Mouse (Mus musculus): ENCODE results near the gene Il18bp. TPM values are rescaled to one million over a fixed set of nuclear protein-coding genes. Genes with fewer than 3 reads are reported as not detected.
A peak's percentile ranks its signal among the peaks of the same experiment; 100 is the strongest.

The Il18bp gene
- total and polyA plus RNA-seq, 3 experiments, result 1.0 to 1.8 TPM; not detected in 1

DNA sequence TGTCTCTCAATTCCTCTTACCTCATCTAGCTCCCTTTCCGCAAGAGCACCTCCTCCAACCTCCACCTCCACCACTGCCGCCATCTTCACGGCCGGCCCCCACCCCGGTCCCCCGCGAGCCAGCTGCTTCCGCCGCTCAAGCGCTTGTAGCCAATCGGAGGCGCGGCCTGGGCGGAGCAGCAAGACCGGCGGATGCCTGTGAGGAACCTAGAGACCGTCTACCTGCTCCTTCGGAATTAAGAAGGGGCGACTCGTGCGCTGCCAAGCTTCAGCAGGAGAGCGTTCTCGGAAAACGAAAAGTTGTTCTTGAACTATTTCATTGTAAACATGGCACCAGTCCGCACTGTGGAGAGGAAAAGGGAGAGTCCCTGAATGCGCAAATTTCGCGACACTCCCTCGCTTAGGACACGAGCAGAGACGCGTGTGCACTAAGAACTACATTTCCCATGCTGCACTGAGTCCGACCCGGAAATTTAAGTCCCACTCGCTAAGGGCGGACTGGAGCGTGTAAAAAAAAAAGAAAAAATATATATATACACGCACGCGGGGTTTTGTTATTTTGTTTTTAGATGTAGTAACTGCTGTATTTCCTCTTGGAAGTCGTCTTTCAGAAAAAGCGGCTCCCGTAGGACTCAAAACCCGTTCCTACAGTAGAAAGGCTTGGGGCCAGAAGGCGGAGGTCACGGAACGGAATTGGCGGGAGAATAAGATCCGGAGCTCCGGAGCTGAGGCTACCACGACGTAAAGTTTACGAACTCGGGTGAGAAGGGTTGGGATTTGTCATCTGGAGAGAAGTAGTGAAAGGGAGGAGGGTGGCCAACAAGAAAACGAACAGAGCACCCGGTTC lies 46.8 kb upstream of the Il18bp start, which contains the start of the genes Rnf121, Xndc1 and Xntrpc (continued):
- TF ChIP-seq ZKSCAN1 (IDR thresholded peaks at IDR 0.05; ENCODE audit: low read depth, low read length) (no peak), RCOR1 (IDR thresholded peaks at IDR 0.05; ENCODE audit: low read depth, low read length) (no peak), NELFE (IDR thresholded peaks at IDR 0.05; ENCODE audit: low read depth, low read length) (peak; percentile 65)

DNA sequence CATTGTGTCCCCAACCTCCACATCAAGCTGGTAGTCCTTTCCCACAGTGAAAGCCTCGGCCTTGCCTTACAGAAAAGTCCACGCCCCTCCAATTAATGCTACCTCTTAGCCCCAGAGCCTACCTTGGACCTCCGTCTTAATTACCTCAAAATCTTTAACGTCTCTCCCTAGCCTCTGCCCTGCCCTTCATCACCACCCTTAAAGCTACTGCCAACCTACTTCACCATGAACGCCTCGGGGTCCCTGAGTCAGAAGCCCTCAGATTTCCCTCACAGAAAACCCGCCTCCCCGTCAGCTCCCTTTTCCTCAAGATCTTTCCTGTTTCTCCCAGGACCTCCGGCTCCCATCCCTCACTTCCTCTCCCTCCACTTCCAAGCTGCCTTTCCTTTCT lies 46.2 kb upstream of the Il18bp start:
- TF ChIP-seq CHD2 (IDR thresholded peaks at IDR 0.05; ENCODE audit: low read length) (no peak), KAT2A (conservative IDR thresholded peaks at IDR 0.05; ENCODE audit: low read depth, low read length) (no peak), CHD1 (IDR thresholded peaks at IDR 0.05; ENCODE audit: low read depth, low read length) (no peak), MAFK (IDR thresholded peaks at IDR 0.05; ENCODE audit: borderline replicate concordance, low read depth, low read length) (no peak), ZC3H11A (IDR thresholded peaks at IDR 0.05; ENCODE audit: low read depth, low read length) (no peak), MAZ (IDR thresholded peaks at IDR 0.05; ENCODE audit: low read depth, low read length) (no peak), USF2 (IDR thresholded peaks at IDR 0.05; ENCODE audit: borderline replicate concordance in 1 of 2, insufficient read depth in 1 of 2, low read depth in 1 of 2, low read length in 2 of 2) (no peak), MYB (IDR thresholded peaks at IDR 0.05; ENCODE audit: low read depth, low read length) (no peak), ZMIZ1 (IDR thresholded peaks at IDR 0.05; ENCODE audit: low read depth, low read length) (no peak), EP300 (IDR thresholded peaks at IDR 0.05; ENCODE audit: low read depth in 1 of 2, low read length in 2 of 2) (no peak), TAL1 (IDR thresholded peaks at IDR 0.05; ENCODE audit: low read length) (no peak), ZKSCAN1 (IDR thresholded peaks at IDR 0.05; ENCODE audit: low read depth, low read length) (no peak), MYC (IDR thresholded peaks at IDR 0.05; ENCODE audit: low read depth, low read length) (no peak)
- peak overlapping the region; percentile 67 for H3K9ac ChIP-seq (ENCODE audit: control insufficient read depth, low read depth, low read length, poor library complexity, severe bottlenecking)
- peaks cover 11% of the 10 kb centered on the region in 2 experiments for H3K4me1 ChIP-seq (ENCODE audit: control insufficient read depth in 1 of 2, insufficient read depth in 2 of 2, low read length in 2 of 2)
- H3K27me3 ChIP-seq (ENCODE audit: control insufficient read depth in 1 of 2, insufficient read depth in 2 of 2, low read length in 2 of 2), result no peaks in the 10 kb centered on the region
- peak overlapping the region; percentile 11; the same call in 1 of the 2 replicates for H3K27ac ChIP-seq (ENCODE audit: control insufficient read depth, low read depth, low read length)
- H3K36me3 ChIP-seq (ENCODE audit: control insufficient read depth in 1 of 2, insufficient read depth in 2 of 2, low read length in 2 of 2), result peaks cover 0 to 34% of the 10 kb centered on the region in 2 experiments; a peak in 3 of 4 replicates
- peaks cover 32% of the 10 kb centered on the region for H3K79me2 ChIP-seq (ENCODE audit: control insufficient read depth, insufficient read depth, low read length, poor library complexity)
- no peak for DNase-seq (ENCODE audit: low read depth, low spot score)
- H3K4me3 ChIP-seq (ENCODE audit: control insufficient read depth in 1 of 2, insufficient read depth in 1 of 2, low read depth in 2 of 2, low read length in 2 of 2), result peak overlapping the region; percentile 70 to 74
- no peaks in the 10 kb centered on the region for H3K9me3 ChIP-seq (replicated peaks; ENCODE audit: insufficient read depth, low read length)

DNA sequence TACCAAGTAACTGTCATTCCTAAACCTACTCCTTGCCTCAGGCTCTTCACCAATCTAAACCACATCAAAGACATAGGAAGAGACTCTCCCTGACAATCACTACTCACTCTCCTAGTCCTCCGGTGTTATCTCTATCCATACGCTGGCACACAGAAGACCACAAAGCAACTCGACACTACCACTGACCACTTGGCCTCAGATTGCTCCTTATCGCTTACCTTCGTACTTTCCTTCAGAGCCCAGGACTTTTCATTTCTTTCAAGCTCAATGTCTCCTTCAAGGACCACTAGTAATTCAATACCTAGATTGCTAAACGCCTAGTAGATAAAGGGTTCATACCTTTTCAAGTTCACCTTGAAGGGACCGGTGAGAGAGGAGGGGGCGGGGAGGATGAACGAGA lies 45.4 kb upstream of the Il18bp start:
- Histone ChIP-seq H3K27me3 (ENCODE audit: control insufficient read depth in 1 of 2, insufficient read depth in 2 of 2, low read length in 2 of 2) (no peaks in the 10 kb centered on the region), H3K9ac (ENCODE audit: control insufficient read depth, low read depth, low read length, poor library complexity, severe bottlenecking) (peak overlapping the region; percentile 67), H3K36me3 (ENCODE audit: control insufficient read depth in 1 of 2, insufficient read depth in 2 of 2, low read length in 2 of 2) (peaks cover 0 to 34% of the 10 kb centered on the region in 2 experiments; a peak in 3 of 4 replicates), H3K4me1 (ENCODE audit: control insufficient read depth in 1 of 2, insufficient read depth in 2 of 2, low read length in 2 of 2) (peaks cover 11% of the 10 kb centered on the region in 2 experiments), H3K4me3 (ENCODE audit: control insufficient read depth in 1 of 2, insufficient read depth in 1 of 2, low read depth in 2 of 2, low read length in 2 of 2) (peak overlapping the region; percentile 70 to 74), H3K79me2 (ENCODE audit: control insufficient read depth, insufficient read depth, low read length, poor library complexity) (peaks cover 32% of the 10 kb centered on the region), H3K9me3 (replicated peaks; ENCODE audit: insufficient read depth, low read length) (no peaks in the 10 kb centered on the region), H3K27ac (ENCODE audit: control insufficient read depth, low read depth, low read length) (no peak overlapping the region)
- TF ChIP-seq CHD2 (IDR thresholded peaks at IDR 0.05; ENCODE audit: low read length) (no peak), TAL1 (IDR thresholded peaks at IDR 0.05; ENCODE audit: low read length) (peak; percentile 38), GATA1 (IDR thresholded peaks at IDR 0.05; ENCODE audit: low read depth, low read length) (peak; percentile 24; the same call in 1 of the 2 replicates)
- DNase-seq (ENCODE audit: low read depth, low spot score), result peak; percentile 15
